ENCODE assay signal across 20 mouse cellular contexts in the genomic region with DNA sequence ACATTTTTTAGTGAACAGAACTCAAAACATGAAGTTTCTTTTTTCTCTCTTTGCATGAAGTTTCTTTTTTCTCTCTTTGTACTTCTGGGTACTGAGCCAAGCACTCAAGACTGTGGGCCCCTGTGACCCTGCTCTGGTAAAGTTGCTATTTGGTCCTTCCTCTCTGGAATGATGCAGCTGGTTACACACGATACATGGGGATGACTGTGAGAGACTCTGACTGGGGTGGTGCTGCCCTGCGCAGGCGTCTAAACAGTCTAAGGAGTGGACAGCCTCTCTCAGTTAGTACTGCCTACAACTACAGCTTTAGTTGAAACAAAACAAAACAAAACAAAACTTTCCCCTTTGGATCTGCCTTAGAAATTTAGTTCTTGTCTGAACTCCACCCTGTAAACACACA.
"Had no signal": no experiment of that assay in that cellular context is flagged by ENCODE, and none has a peak within 500 bp of the region (broad histone marks: within the 10 kb centered on the region; RNA-seq: fewer than 3 reads in every experiment).

No protein-coding gene starts in this region.

- H3K4me3 ChIP-seq: layer of hippocampus, adult 2 months; limb, embryonic 10.5 days; limb, embryonic 13.5 days; liver, embryonic 12.5 days; liver, embryonic 15.5 days; megakaryocyte, embryonic 14.5 days; midbrain, embryonic 10.5 days; midbrain, embryonic 13.5 days; neural tube, embryonic 12.5 days; stomach, embryonic 15.5 days had no signal

- H3K36me3 ChIP-seq: limb, embryonic 13.5 days; liver, embryonic 12.5 days; liver, embryonic 15.5 days; midbrain, embryonic 10.5 days; midbrain, embryonic 13.5 days; neural tube, embryonic 12.5 days; stomach, embryonic 15.5 days had no signal

- H3K27ac ChIP-seq: kidney, postnatal 0 days; layer of hippocampus, adult 2 months; limb, embryonic 10.5 days; liver, embryonic 12.5 days; liver, embryonic 15.5 days; midbrain, embryonic 10.5 days; midbrain, embryonic 13.5 days; neural tube, embryonic 12.5 days had no signal

- H3K4me2 ChIP-seq: limb, embryonic 13.5 days; liver, embryonic 12.5 days; liver, embryonic 15.5 days; midbrain, embryonic 13.5 days; neural tube, embryonic 12.5 days; stomach, embryonic 15.5 days had no signal

- DNase-seq: kidney, adult 2 months; layer of hippocampus, adult 9-11 months; liver; retina, postnatal 1 day; right cerebral cortex, postnatal 25 days; spleen, adult 18-20 months; thymus, postnatal 25 days had no signal

- H3K27me3 ChIP-seq: limb, embryonic 13.5 days; liver, embryonic 12.5 days; liver, embryonic 15.5 days; megakaryocyte, embryonic 14.5 days; midbrain, embryonic 13.5 days; neural tube, embryonic 12.5 days; stomach, embryonic 15.5 days had no signal

- ATAC-seq: inflammation-experienced regulatory T-cells, adult 6 months; intestine, embryonic 16.5 days; liver, embryonic 12.5 days; midbrain, embryonic 13.5 days had no signal

- H3K9ac ChIP-seq: limb, embryonic 13.5 days; liver, embryonic 12.5 days; liver, embryonic 15.5 days; midbrain, embryonic 13.5 days; neural tube, embryonic 12.5 days; stomach, embryonic 15.5 days had no signal

- H3K9me3 ChIP-seq: limb, embryonic 10.5 days; limb, embryonic 13.5 days; liver, embryonic 12.5 days; liver, embryonic 15.5 days; megakaryocyte, embryonic 14.5 days; midbrain, embryonic 10.5 days; midbrain, embryonic 13.5 days; neural tube, embryonic 12.5 days; stomach, embryonic 15.5 days had no signal
